Mouse (Mus musculus): ENCODE results near the gene Pth1r. TPM values are rescaled to one million over a fixed set of nuclear protein-coding genes. Genes with fewer than 3 reads are reported as not detected.

The Pth1r gene
- total and polyA plus RNA-seq, 3 experiments = 0.15 to 0.77 TPM; not detected in 1

DNA sequence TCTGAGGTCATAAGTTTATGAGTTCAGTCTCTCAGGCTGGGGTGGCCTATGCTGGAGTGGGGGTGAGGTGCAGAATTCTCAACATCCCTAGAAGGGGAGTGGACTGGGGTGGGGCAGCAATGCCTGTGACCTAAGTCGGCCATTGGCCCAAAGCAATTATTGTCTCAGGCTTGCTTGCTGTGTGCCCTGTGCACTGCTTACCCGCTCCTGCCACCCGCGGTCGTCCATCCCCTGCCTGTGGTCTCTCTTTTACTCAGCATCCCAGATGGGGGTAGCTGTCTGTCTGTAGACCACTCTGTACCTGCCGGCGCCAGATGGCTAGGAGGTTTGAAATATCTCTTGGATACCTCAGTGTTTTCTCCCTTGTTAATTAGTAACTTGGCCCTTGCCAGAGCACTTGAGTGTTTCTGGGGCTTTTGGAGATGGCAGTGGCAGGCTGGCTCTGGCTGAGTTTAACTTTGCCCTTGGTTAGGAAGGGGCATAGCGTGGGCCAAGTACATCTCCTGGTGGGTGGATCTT, 57.6 kb downstream of the Pth1r start:
- Histone ChIP-seq H3K27ac (ENCODE audit: control insufficient read depth, low read depth, low read length) (no peak overlapping the region), H3K9me3 (replicated peaks; ENCODE audit: insufficient read depth, low read length) (no peaks in the 10 kb centered on the region), H3K36me3 (ENCODE audit: control insufficient read depth in 1 of 2, insufficient read depth in 2 of 2, low read length in 2 of 2) (peaks cover 0 to 11% of the 10 kb centered on the region in 2 experiments; a peak in 3 of 4 replicates), H3K79me2 (ENCODE audit: control insufficient read depth, insufficient read depth, low read length, poor library complexity) (peaks cover under 1% of the 10 kb centered on the region), H3K9ac (ENCODE audit: control insufficient read depth, low read depth, low read length, poor library complexity, severe bottlenecking) (no peak overlapping the region), H3K27me3 (ENCODE audit: control insufficient read depth in 1 of 2, insufficient read depth in 2 of 2, low read length in 2 of 2) (no peaks in the 10 kb centered on the region), H3K4me1 (ENCODE audit: control insufficient read depth in 1 of 2, insufficient read depth in 2 of 2, low read length in 2 of 2) (peaks cover 0 to 12% of the 10 kb centered on the region in 2 experiments; a peak in 2 of 4 replicates), H3K4me3 (ENCODE audit: control insufficient read depth in 1 of 2, insufficient read depth in 1 of 2, low read depth in 2 of 2, low read length in 2 of 2) (no peak overlapping the region)
- TF ChIP-seq CHD1 (IDR thresholded peaks at IDR 0.05; ENCODE audit: low read depth, low read length) (no peak), POLR2AphosphoS2 (IDR thresholded peaks at IDR 0.05; ENCODE audit: low read length) (no peak), NRF1 (IDR thresholded peaks at IDR 0.05; ENCODE audit: insufficient read depth, low read depth, low read length, poor library complexity, severe bottlenecking) (no peak), NELFE (IDR thresholded peaks at IDR 0.05; ENCODE audit: low read depth, low read length) (no peak), ZMIZ1 (IDR thresholded peaks at IDR 0.05; ENCODE audit: low read depth, low read length) (no peak), E2F4 (IDR thresholded peaks at IDR 0.05; ENCODE audit: borderline replicate concordance, low read depth, low read length) (no peak), ZKSCAN1 (IDR thresholded peaks at IDR 0.05; ENCODE audit: low read depth, low read length) (no peak), TCF12 (IDR thresholded peaks at IDR 0.05; ENCODE audit: low read depth, low read length) (no peak), MEF2A (IDR thresholded peaks at IDR 0.05; ENCODE audit: extremely low read depth, insufficient replicate concordance, low read depth, low read length, poor library complexity, severe bottlenecking) (no peak), RAD21 (IDR thresholded peaks at IDR 0.05; ENCODE audit: low read depth, low read length) (no peak), ELF1 (IDR thresholded peaks at IDR 0.05; ENCODE audit: low read depth, low read length) (no peak), MXI1 (IDR thresholded peaks at IDR 0.05; ENCODE audit: low read depth, low read length) (no peak), TBP (IDR thresholded peaks at IDR 0.05; ENCODE audit: low read depth, low read length) (no peak), MYB (IDR thresholded peaks at IDR 0.05; ENCODE audit: low read depth, low read length) (no peak), POLR2AphosphoS5 (IDR thresholded peaks at IDR 0.05; ENCODE audit: borderline replicate concordance, low read depth, low read length) (no peak), HCFC1 (IDR thresholded peaks at IDR 0.05; ENCODE audit: low read depth, low read length) (no peak), ZNF384 (IDR thresholded peaks at IDR 0.05; ENCODE audit: low read depth, low read length) (no peak), SIN3A (IDR thresholded peaks at IDR 0.05; ENCODE audit: low read length) (no peak), USF1 (IDR thresholded peaks at IDR 0.05; ENCODE audit: low read depth, low read length) (no peak), BHLHE40 (IDR thresholded peaks at IDR 0.05; ENCODE audit: borderline replicate concordance, low read depth, low read length) (no peak)
- no peak for DNase-seq (ENCODE audit: low read depth, low spot score)

DNA sequence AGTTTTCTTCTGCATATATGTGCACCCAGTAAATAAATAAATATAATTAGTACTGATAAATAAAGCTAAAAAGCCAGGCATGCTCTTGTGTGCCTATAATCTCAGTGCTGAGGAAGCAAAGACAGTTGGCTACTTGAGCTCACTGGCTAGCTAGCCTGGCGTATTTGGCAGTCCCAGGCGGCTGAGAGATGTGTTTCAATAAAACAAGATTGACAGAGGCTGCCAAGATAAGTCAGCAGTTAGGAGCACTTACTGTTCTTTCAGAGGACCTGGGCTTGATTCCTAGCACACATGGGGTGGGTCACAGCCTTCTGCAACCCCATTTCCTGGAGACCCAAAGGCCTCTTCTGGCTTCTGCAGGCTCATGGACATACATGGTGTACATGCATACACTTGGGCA, 59.1 kb downstream of the Pth1r start:
- no peak for TF ChIP-seq NELFE (IDR thresholded peaks at IDR 0.05; ENCODE audit: low read depth, low read length)
- H3K9me3 ChIP-seq (replicated peaks; ENCODE audit: insufficient read depth, low read length) = no peaks in the 10 kb centered on the region
- H3K79me2 ChIP-seq (ENCODE audit: control insufficient read depth, insufficient read depth, low read length, poor library complexity) = peaks cover 5% of the 10 kb centered on the region
- peaks cover 0 to 12% of the 10 kb centered on the region in 2 experiments; a peak in 3 of 4 replicates for H3K36me3 ChIP-seq (ENCODE audit: control insufficient read depth in 1 of 2, insufficient read depth in 2 of 2, low read length in 2 of 2)
- H3K9ac ChIP-seq (ENCODE audit: control insufficient read depth, low read depth, low read length, poor library complexity, severe bottlenecking) = no peak overlapping the region
- no peak overlapping the region for H3K4me3 ChIP-seq (ENCODE audit: control insufficient read depth in 1 of 2, insufficient read depth in 1 of 2, low read depth in 2 of 2, low read length in 2 of 2)
- H3K27ac ChIP-seq (ENCODE audit: control insufficient read depth, low read depth, low read length) = no peak overlapping the region
- H3K4me1 ChIP-seq (ENCODE audit: control insufficient read depth in 1 of 2, insufficient read depth in 2 of 2, low read length in 2 of 2) = peaks cover 0 to 16% of the 10 kb centered on the region in 2 experiments; a peak in 2 of 4 replicates
- no peak for DNase-seq (ENCODE audit: low read depth, low spot score)
- H3K27me3 ChIP-seq (ENCODE audit: control insufficient read depth in 1 of 2, insufficient read depth in 2 of 2, low read length in 2 of 2) = no peaks in the 10 kb centered on the region
